Mouse (Mus musculus) stomach, postnatal 0 days (tissue): ENCODE data around the gene Mrps18c. TPM values are rescaled to one million over a fixed set of nuclear protein-coding genes. Genes with fewer than 3 reads are reported as not detected.

Experiments
- ATAC-seq: fragments of 200-750 bp; cut with Nextera tagmentation; 2 replicates; pipeline ENCODE4 v1.8.0; 2017; ENCODE audit not compliant: low FRiP score, low TSS enrichment
- DNase-seq: peaks from one replicate; pipeline ENCODE4 v3.0.0-alpha.2; 2016; ENCODE audit warnings: low spot score
- H3K27ac ChIP-seq: fragments of 300-500 bp; sonication (generic); replicated peaks from 2 replicates; pipeline ENCODE4 v1.5.1; 2014; ENCODE audit warnings: mild to moderate bottlenecking, control low read depth
- H3K27me3 ChIP-seq: fragments of 300-500 bp; sonication (generic); 2 replicates; pipeline ENCODE4 v1.6.1; 2014; ENCODE audit warnings: low read length; ENCODE audit not compliant: control insufficient read depth, insufficient read depth
- H3K36me3 ChIP-seq: fragments of 300-500 bp; sonication (generic); 2 replicates; pipeline ENCODE4 v1.6.1; 2014; ENCODE audit warnings: low read length, mixed read lengths; ENCODE audit not compliant: control insufficient read depth, insufficient read depth
- H3K4me1 ChIP-seq: fragments of 300-500 bp; sonication (generic); replicated peaks from 2 replicates; pipeline ENCODE4 v1.6.1; 2014; ENCODE audit warnings: antibody characterized with exemption; ENCODE audit not compliant: control insufficient read depth, insufficient read depth
- H3K4me2 ChIP-seq: fragments of 300-500 bp; sonication (generic); replicated peaks from 2 replicates; pipeline ENCODE4 v1.6.1; 2014; ENCODE audit warnings: low read depth, mild to moderate bottlenecking, control low read depth, moderate library complexity
- H3K4me3 ChIP-seq: fragments of 300-500 bp; sonication (generic); 2 replicates; pipeline ENCODE4 v1.5.1; 2014; ENCODE audit warnings: low read depth, low read length, control low read depth
- H3K9ac ChIP-seq: fragments of 300-500 bp; sonication (generic); 2 replicates; pipeline ENCODE4 v1.6.1; 2014; ENCODE audit warnings: mild to moderate bottlenecking, low read length, control low read depth, mixed read lengths
- H3K9me3 ChIP-seq: fragments of 300-500 bp; sonication (generic); 2 replicates; pipeline ENCODE4 v1.6.1; 2016; ENCODE audit warnings: low read length; ENCODE audit not compliant: control insufficient read depth
- CTCF ChIP-seq: IDR thresholded peaks from 2 replicates; pipeline ENCODE4 v1.5.1; 2016; ENCODE audit warnings: antibody characterized with exemption, low read depth, mild to moderate bottlenecking, moderate library complexity
- EP300 ChIP-seq: optimal IDR thresholded peaks from 2 replicates; pipeline ENCODE3; 2016; ENCODE audit warnings: antibody characterized with exemption
- WGBS: fragments of 180-500 bp; shearing (Covaris S2); extraction: QIAGEN DNeasy Blood & Tissue Kit; methylation state at CpG from one replicate; pipeline ENCODE4 v1.1.7; 2014; 5-methylcytosine and 5-hydroxymethylcytosine counted together
- polyA plus RNA-seq: library from polyadenylated mRNA; unstranded; fragments of >200 nt; fragmentation: Nextera tagmentation; extraction: Ambion mirVana; gene quantifications from 2 replicates; pipeline ENCODE4 v1.2.1, GENCODE M21; 2015

Gene Mrps18c
- polyA plus RNA-seq, 1 experiment from 2014 or later = 185 TPM

DNA sequence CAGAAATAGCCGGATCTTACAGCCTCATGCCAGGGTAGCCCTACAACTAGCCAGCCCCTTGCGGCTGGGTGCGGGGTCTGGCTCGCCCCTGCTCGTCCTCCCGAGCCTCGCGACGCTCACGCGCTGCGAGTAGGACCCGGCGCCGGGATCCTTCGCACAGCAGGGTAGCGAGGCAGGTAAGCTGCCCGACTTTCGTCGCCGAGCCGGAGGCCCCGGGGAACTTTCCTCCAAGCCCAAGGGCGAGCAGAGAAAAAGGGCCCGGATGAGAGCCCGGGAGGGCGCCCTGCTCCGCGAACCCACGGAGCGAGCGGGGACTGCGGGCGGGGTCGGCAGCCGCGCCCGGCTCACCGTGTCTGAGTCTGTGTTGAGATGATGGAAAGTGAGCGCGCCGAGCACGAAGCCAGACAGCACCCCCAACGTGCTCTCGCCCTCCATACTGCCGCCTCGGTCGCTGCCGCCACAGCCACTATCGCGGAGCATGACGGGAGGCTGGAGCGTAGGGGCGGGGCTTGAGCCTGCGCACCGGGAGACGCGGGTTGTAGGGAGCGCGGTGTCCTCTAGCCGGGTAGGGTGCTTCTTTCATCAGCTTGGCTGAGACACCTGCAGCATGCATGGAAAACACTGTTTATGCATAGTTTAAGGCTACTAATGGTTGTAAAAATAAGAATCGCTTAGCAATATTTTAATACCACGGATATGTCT lies 22.2 kb downstream of the Mrps18c start, which contains the start of gene Abraxas1:
Abraxas1 (minus strand) TSS at position 483 of the 702 bp plus-strand sequence.
- H3K27ac ChIP-seq = peak within 1 kb of the TSS; percentile 73
- H3K9ac ChIP-seq = peak within 1 kb of the TSS; percentile 92
- H3K4me3 ChIP-seq = peak within 1 kb of the TSS; percentile 86
- peak; percentile 92 for DNase-seq
- TF ChIP-seq CTCF (peak; percentile 36), EP300 (no peak)
- no peaks in the 10 kb centered on the region for H3K36me3 ChIP-seq
- WGBS = under 1% methylated on average over 62 of the region's 63 CpGs
- H3K27me3 ChIP-seq = no peaks in the 10 kb centered on the region
- H3K9me3 ChIP-seq = no peaks in the 10 kb centered on the region
- H3K4me2 ChIP-seq = peak within 1 kb of the TSS; percentile 97
- no peaks in the 10 kb centered on the region for H3K4me1 ChIP-seq
- ATAC-seq = peak; percentile 96

- DNase-seq (no peak), ATAC-seq (no peak)
- Histone ChIP-seq H3K27me3 (no peaks in the 10 kb centered on the region), H3K4me2 (peak overlapping the region; percentile 97), H3K4me1 (no peaks in the 10 kb centered on the region), H3K27ac (no peak overlapping the region), H3K9ac (no peak overlapping the region), H3K36me3 (no peaks in the 10 kb centered on the region), H3K4me3 (no peak overlapping the region), H3K9me3 (no peaks in the 10 kb centered on the region)
- 74% methylated on average over 8 of the region's 8 CpGs for WGBS
- TF ChIP-seq EP300 = no peak
- TF ChIP-seq CTCF = peak; percentile 49
Observed at GRCm38 (mm10) chr5:100821375-100821774, 22.9 kb downstream of the Mrps18c start.

- 82% methylated on average over 7 of the region's 7 CpGs for WGBS
- no peaks in the 10 kb centered on the region for H3K27me3 ChIP-seq
Observed at GRCm38 (mm10) chr5:100822826-100823225, 24.4 kb downstream of the Mrps18c start.

GRCm38 (mm10) chr5:100825975-100826374 lies 27.5 kb downstream of the Mrps18c start:
- ATAC-seq (no peak), DNase-seq (no peak)
- no peak overlapping the region for H3K4me3 ChIP-seq
- no peaks in the 10 kb centered on the region for H3K4me1 ChIP-seq
- H3K9ac ChIP-seq = no peak overlapping the region
- TF ChIP-seq EP300 (no peak), CTCF (peak; percentile 69)
- WGBS = 19% methylated on average over 2 of the region's 2 CpGs
- H3K9me3 ChIP-seq = no peaks in the 10 kb centered on the region
- H3K4me2 ChIP-seq = no peak overlapping the region
- no peaks in the 10 kb centered on the region for H3K36me3 ChIP-seq
- H3K27me3 ChIP-seq = no peaks in the 10 kb centered on the region
- H3K27ac ChIP-seq = no peak overlapping the region

More at GRCm38 (mm10) chr5:100822826-100823225, 24.4 kb downstream of the Mrps18c start:
- H3K4me1 ChIP-seq = no peaks in the 10 kb centered on the region
- no peaks in the 10 kb centered on the region for H3K36me3 ChIP-seq
- no peak for DNase-seq
- no peak overlapping the region for H3K4me3 ChIP-seq
- ATAC-seq = no peak
- no peak overlapping the region for H3K9ac ChIP-seq
- H3K4me2 ChIP-seq = no peak overlapping the region
- H3K27ac ChIP-seq = no peak overlapping the region
- TF ChIP-seq CTCF = no peak
- no peak for TF ChIP-seq EP300
- H3K9me3 ChIP-seq = no peaks in the 10 kb centered on the region

GRCm38 (mm10) chr5:100826531-100826930 lies 28.1 kb downstream of the Mrps18c start:
- H3K4me1 ChIP-seq = no peaks in the 10 kb centered on the region
- TF ChIP-seq EP300 (no peak), CTCF (no peak)
- ATAC-seq = no peak
- H3K9ac ChIP-seq = no peak overlapping the region
- no peak overlapping the region for H3K27ac ChIP-seq
- H3K9me3 ChIP-seq = no peaks in the 10 kb centered on the region
- WGBS = 46% methylated on average over 7 of the region's 7 CpGs
- H3K4me2 ChIP-seq = no peak overlapping the region
- H3K36me3 ChIP-seq = no peaks in the 10 kb centered on the region
- DNase-seq = no peak
- no peak overlapping the region for H3K4me3 ChIP-seq
- H3K27me3 ChIP-seq = no peaks in the 10 kb centered on the region

GRCm38 (mm10) chr5:100828701-100829100 lies 30.3 kb downstream of the Mrps18c start:
- H3K4me1 ChIP-seq = no peaks in the 10 kb centered on the region
- 79% methylated on average over 3 of the region's 3 CpGs for WGBS
- H3K9ac ChIP-seq = no peak overlapping the region
- no peak for DNase-seq
- H3K27ac ChIP-seq = no peak overlapping the region
- no peak for ATAC-seq
- no peaks in the 10 kb centered on the region for H3K27me3 ChIP-seq
- H3K9me3 ChIP-seq = no peaks in the 10 kb centered on the region
- H3K36me3 ChIP-seq = no peaks in the 10 kb centered on the region
- no peak overlapping the region for H3K4me3 ChIP-seq
- no peak overlapping the region for H3K4me2 ChIP-seq
- TF ChIP-seq CTCF (no peak), EP300 (no peak)
